Mouse (Mus musculus): ENCODE data around the gene Arid5b.

Arid5b gene

GRCm38 (mm10) chr10:68236956-68237455, 41.5 kb downstream of the Arid5b start:
- no peak for DNase-seq (ENCODE audit: low read depth, low spot score)

GRCm38 (mm10) chr10:68231385-68232182, 47.0 kb downstream of the Arid5b start:
- no peak for DNase-seq (ENCODE audit: low read depth, low spot score)

GRCm38 (mm10) chr10:68230653-68231384, 47.7 kb downstream of the Arid5b start:
- no peak for DNase-seq (ENCODE audit: low read depth, low spot score)

GRCm38 (mm10) chr10:68229640-68230565, 48.6 kb downstream of the Arid5b start:
- DNase-seq (ENCODE audit: low read depth, low spot score), result no peak

GRCm38 (mm10) chr10:68222676-68223075, 55.9 kb downstream of the Arid5b start:
- DNase-seq (ENCODE audit: low read depth, low spot score), result no peak

- no peak for DNase-seq (ENCODE audit: low read depth, low spot score)
Measured at GRCm38 (mm10) chr10:68222012-68222411, 56.5 kb downstream of the Arid5b start.

GRCm38 (mm10) chr10:68219327-68219726, 59.2 kb downstream of the Arid5b start:
- DNase-seq (ENCODE audit: low read depth, low spot score), result no peak

- DNase-seq (ENCODE audit: low read depth, low spot score), result no peak
Measured at GRCm38 (mm10) chr10:68218678-68219077, 59.9 kb downstream of the Arid5b start.

GRCm38 (mm10) chr10:68214809-68215468, 63.6 kb downstream of the Arid5b start:
- DNase-seq (ENCODE audit: low read depth, low spot score), result no peak

- DNase-seq (ENCODE audit: low read depth, low spot score), result no peak
Measured at GRCm38 (mm10) chr10:68212061-68212915, 66.3 kb downstream of the Arid5b start.

GRCm38 (mm10) chr10:68211514-68211913, 67.0 kb downstream of the Arid5b start:
- DNase-seq (ENCODE audit: low read depth, low spot score), result no peak

- no peak for DNase-seq (ENCODE audit: low read depth, low spot score)
Measured at GRCm38 (mm10) chr10:68210025-68210642, 68.4 kb downstream of the Arid5b start.

GRCm38 (mm10) chr10:68208670-68209065, 69.9 kb downstream of the Arid5b start:
- no peak for DNase-seq (ENCODE audit: low read depth, low spot score)

- no peak for DNase-seq (ENCODE audit: low read depth, low spot score)
Measured at GRCm38 (mm10) chr10:68207803-68208669, 70.5 kb downstream of the Arid5b start.

GRCm38 (mm10) chr10:68204391-68204790, 74.1 kb downstream of the Arid5b start:
- no peak for DNase-seq (ENCODE audit: low read depth, low spot score)

- DNase-seq (ENCODE audit: low read depth, low spot score), result no peak
Measured at GRCm38 (mm10) chr10:68203860-68204259, 74.7 kb downstream of the Arid5b start.

- no peak for DNase-seq (ENCODE audit: low read depth, low spot score)
Measured at GRCm38 (mm10) chr10:68203322-68203721, 75.2 kb downstream of the Arid5b start.

GRCm38 (mm10) chr10:68199440-68199839, 79.1 kb downstream of the Arid5b start:
- no peak for DNase-seq (ENCODE audit: low read depth, low spot score)

GRCm38 (mm10) chr10:68196324-68196723, 82.2 kb downstream of the Arid5b start:
- DNase-seq (ENCODE audit: low read depth, low spot score), result no peak

All from retina, adult 2 months (tissue).